Mouse (Mus musculus) heart, adult 2 months (tissue): ENCODE measurements around the gene Atad3a. TPM values are rescaled to one million over a fixed set of nuclear protein-coding genes. Genes with fewer than 3 reads are reported as not detected.

ENCODE experiments used
- DNase-seq, 2 experiments: peaks; one replicate each; pipeline ENCODE4 v3.0.0; 2021
- H3K27ac ChIP-seq: fragments of 200-600 bp; 2 replicates; pipeline ENCODE4 v1.8.1; 2022
- H3K27me3 ChIP-seq: fragments of 200-500 bp; 2 replicates; pipeline ENCODE4 v1.6.1; 2012; ENCODE audit warnings: mild to moderate bottlenecking, low read length, inconsistent platforms, mixed read lengths; ENCODE audit not compliant: control insufficient read depth, insufficient read depth
- H3K36me3 ChIP-seq: fragments of 200-500 bp; 2 replicates; pipeline ENCODE4 v1.6.1; 2012; ENCODE audit warnings: low read length, inconsistent platforms; ENCODE audit not compliant: control insufficient read depth, insufficient read depth
- H3K4me1 ChIP-seq: fragments of 200-500 bp; 2 replicates; pipeline ENCODE4 v1.6.1; 2011; ENCODE audit warnings: low read length; ENCODE audit not compliant: control insufficient read depth, insufficient read depth
- H3K4me3 ChIP-seq: fragments of 200-600 bp; 2 replicates; pipeline ENCODE4 v1.8.1; 2022
- H3K79me2 ChIP-seq: fragments of 200-500 bp; replicated peaks from 2 replicates; pipeline ENCODE4 v1.6.1; 2012; ENCODE audit warnings: mild to moderate bottlenecking, inconsistent platforms, low read length, moderate library complexity, mixed read lengths; ENCODE audit not compliant: control insufficient read depth, insufficient read depth
- H3K9ac ChIP-seq: fragments of 200-500 bp; 2 replicates; pipeline ENCODE4 v1.6.1; 2012; ENCODE audit warnings: low read depth, mild to moderate bottlenecking, control low read depth, inconsistent platforms, low read length, mixed read lengths
- CTCF ChIP-seq: fragments of 200-600 bp; IDR thresholded peaks from 2 replicates; pipeline ENCODE4 v1.8.1; 2022; ENCODE audit warnings: antibody characterized with exemption, mild to moderate bottlenecking, moderate library complexity
- EP300 ChIP-seq: fragments of 200-500 bp; IDR thresholded peaks from 2 replicates; pipeline ENCODE4 v1.6.1; 2011; ENCODE audit warnings: low read depth, low read length, control low read depth; ENCODE audit not compliant: insufficient read depth
- POLR2A ChIP-seq: fragments of 200-500 bp; IDR thresholded peaks from 2 replicates; pipeline ENCODE4 v1.6.1; 2011; ENCODE audit warnings: mild to moderate bottlenecking, low read depth, low read length, control low read depth; ENCODE audit not compliant: insufficient read depth
- WGBS: fragments of 180-500 bp; shearing (Covaris S2); methylation state at CpG from one replicate; pipeline ENCODE4 v1.1.7; 2018; 5-methylcytosine and 5-hydroxymethylcytosine counted together
- intact Hi-C: fragments of 180-260 bp; cut with DNase I; formaldehyde crosslinking; loops from one replicate; pipeline ENCODE4 v1.15.1; 2025
- polyA plus RNA-seq: library from polyadenylated mRNA; depleted of rRNA; stranded (reverse); fragments of >200 nt; gene quantifications from 2 replicates; pipeline ENCODE4 v1.2.3, GENCODE M21; 2012
- total RNA-seq, 2 experiments: library from RNA; stranded (reverse); gene quantifications; 2 replicates each; pipeline ENCODE4 v1.2.3; 2021

Gene Atad3a
- total and polyA plus RNA-seq, 3 experiments: 42.3 to 85.4 (median 47.7) TPM

DNA sequence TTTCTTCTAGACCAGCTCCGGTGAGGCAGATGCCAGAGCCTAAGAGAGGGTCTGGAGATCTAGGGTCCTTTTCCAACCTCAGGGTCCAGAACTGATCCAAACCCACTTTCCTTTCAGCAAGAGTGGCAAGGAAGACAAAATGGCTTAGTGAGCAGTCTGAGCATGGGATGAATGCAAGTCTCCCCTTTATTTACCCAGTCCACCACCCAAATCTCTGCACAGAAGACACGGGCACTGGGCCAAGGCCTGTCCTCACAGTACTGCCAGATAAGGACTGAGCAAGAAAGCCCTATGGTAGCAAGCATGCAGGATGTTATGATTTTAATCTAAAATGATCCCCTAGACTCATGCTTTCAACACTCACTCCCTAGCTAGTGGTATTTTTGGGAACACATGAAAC lies 16.9 kb upstream of the Atad3a start:
- H3K36me3 ChIP-seq: no peaks in the 10 kb centered on the region
- peak overlapping the region; percentile 74; the same call in 1 of the 2 replicates for H3K27ac ChIP-seq
- peaks cover 30% of the 10 kb centered on the region for H3K4me1 ChIP-seq
- H3K9ac ChIP-seq: no peak overlapping the region
- intact Hi-C loops: no loop called here
- DNase-seq: no peak
- TF ChIP-seq CTCF (no peak), EP300 (no peak), POLR2A (no peak)
- H3K79me2 ChIP-seq: no peaks in the 10 kb centered on the region
- 33% methylated on average over 2 of the region's 2 CpGs for WGBS
- no peaks in the 10 kb centered on the region for H3K27me3 ChIP-seq
- H3K4me3 ChIP-seq: no peak overlapping the region

GRCm38 (mm10) chr4:155776704-155777335 lies 15.9 kb upstream of the Atad3a start:
- Histone ChIP-seq H3K4me3 (no peak overlapping the region), H3K4me1 (peaks cover 30% of the 10 kb centered on the region), H3K36me3 (no peaks in the 10 kb centered on the region), H3K27me3 (no peaks in the 10 kb centered on the region), H3K9ac (no peak overlapping the region), H3K27ac (peak overlapping the region; percentile 74), H3K79me2 (no peaks in the 10 kb centered on the region)
- no peak for TF ChIP-seq POLR2A
- no peak for TF ChIP-seq EP300
- no peak for TF ChIP-seq CTCF
- no peak for DNase-seq
- intact Hi-C loops: no loop called here
- 57% methylated on average over 2 of the region's 2 CpGs for WGBS

- intact Hi-C loops: no loop called here
Measured at GRCm38 (mm10) chr4:155775855-155776254, 15.0 kb upstream of the Atad3a start.

GRCm38 (mm10) chr4:155774971-155775740 lies 14.3 kb upstream of the Atad3a start:
- Histone ChIP-seq H3K9ac (no peak overlapping the region), H3K36me3 (no peaks in the 10 kb centered on the region), H3K79me2 (no peaks in the 10 kb centered on the region), H3K4me1 (peaks cover 23% of the 10 kb centered on the region), H3K4me3 (peak overlapping the region; percentile 58), H3K27ac (peak overlapping the region; percentile 85), H3K27me3 (no peaks in the 10 kb centered on the region)
- TF ChIP-seq EP300 (peak; percentile 95), CTCF (no peak), POLR2A (peak; percentile 39; the same call in 1 of the 2 replicates)
- peak; percentile 84 for DNase-seq
- 10% methylated on average over 9 of the region's 9 CpGs for WGBS
- intact Hi-C loops: no loop called here

More at GRCm38 (mm10) chr4:155775855-155776254, 15.0 kb upstream of the Atad3a start:
- Histone ChIP-seq H3K9ac (no peak overlapping the region), H3K79me2 (no peaks in the 10 kb centered on the region), H3K4me1 (peaks cover 27% of the 10 kb centered on the region), H3K36me3 (no peaks in the 10 kb centered on the region), H3K27ac (peak overlapping the region; percentile 85), H3K4me3 (no peak overlapping the region), H3K27me3 (no peaks in the 10 kb centered on the region)
- TF ChIP-seq CTCF: no peak
- no peak for TF ChIP-seq EP300
- no peak for TF ChIP-seq POLR2A
- DNase-seq: peak; percentile 53 to 65
- WGBS: 40% methylated on average over 3 of the region's 3 CpGs

- H3K36me3 ChIP-seq: no peaks in the 10 kb centered on the region
- peak within 1 kb of the TSS; percentile 85 for H3K27ac ChIP-seq
- H3K4me1 ChIP-seq: peaks cover 23% of the 10 kb centered on the region
- TF ChIP-seq EP300 (peak; percentile 63; the same call in 1 of the 2 replicates), POLR2A (peak; percentile 99), CTCF (no peak)
- no peaks in the 10 kb centered on the region for H3K79me2 ChIP-seq
- intact Hi-C loops: no loop called here
- WGBS: 2% methylated on average over 35 of the region's 35 CpGs
- DNase-seq: peak; percentile 91 to 95
- H3K27me3 ChIP-seq: no peaks in the 10 kb centered on the region
- peak within 1 kb of the TSS; percentile 67 for H3K9ac ChIP-seq
- H3K4me3 ChIP-seq: peak within 1 kb of the TSS; percentile 58
Measured at GRCm38 (mm10) chr4:155774280-155774754, 13.4 kb upstream of the Atad3a start, which contains the start of gene Vwa1. TSS of gene Vwa1 (minus strand) at chr4:155774698.
